29 mouse cellular contexts compared by ENCODE assay signal in the genomic region with DNA sequence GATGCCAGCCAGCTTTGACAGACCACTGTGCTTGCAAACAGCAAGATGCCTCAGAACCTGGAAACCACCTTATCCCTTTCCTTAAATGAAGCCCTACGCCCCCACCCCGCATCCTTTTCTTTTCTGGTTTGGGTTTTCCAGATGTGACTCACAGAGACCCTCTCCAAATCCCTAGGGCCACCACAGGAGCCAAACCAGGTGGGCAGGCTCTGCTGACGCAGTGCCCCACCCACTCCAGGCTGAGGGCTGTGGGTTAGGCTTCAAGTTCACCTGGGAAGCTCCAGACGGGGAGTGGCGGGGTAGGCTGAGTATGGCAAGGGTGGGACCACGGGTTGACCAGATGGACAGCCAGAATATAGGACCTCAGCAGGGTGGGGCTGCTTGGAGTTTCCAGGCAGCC. TPM values are rescaled to one million over a fixed set of nuclear protein-coding genes. Genes with fewer than 3 reads are reported as not detected.
"Had no signal": no experiment of that assay in that cellular context is flagged by ENCODE, and none has a peak within 500 bp of the region (broad histone marks: within the 10 kb centered on the region; RNA-seq: fewer than 3 reads in every experiment).

No protein-coding gene starts in this region.

- H3K4me3 ChIP-seq: heart, embryonic 10.5 days; heart, embryonic 12.5 days; hindbrain, embryonic 13.5 days; kidney, embryonic 15.5 days; limb, embryonic 13.5 days; limb, embryonic 15.5 days; liver, embryonic 12.5 days had no signal

- H3K4me2 ChIP-seq: heart, embryonic 12.5 days; hindbrain, embryonic 13.5 days; kidney, embryonic 15.5 days; limb, embryonic 13.5 days; limb, embryonic 15.5 days; liver, embryonic 12.5 days had no signal

- H3K9me3 ChIP-seq: heart, embryonic 10.5 days; heart, embryonic 12.5 days; hindbrain, embryonic 13.5 days; kidney, embryonic 15.5 days; limb, embryonic 13.5 days; limb, embryonic 15.5 days; liver, embryonic 12.5 days had no signal

- ATAC-seq: intestine, embryonic 16.5 days; liver, embryonic 12.5 days had no signal

- DNase-seq: gastrocnemius, postnatal 14 days; gastrocnemius, postnatal 36 days; heart, adult 18-20 months; heart, postnatal 10 days; heart, postnatal 36 days; kidney, adult 11 months; kidney, adult 2 months; kidney, adult 9 months; kidney, postnatal 14 days; kidney, postnatal 36 days; layer of hippocampus, postnatal 36 days; lung, adult 18-20 months had no signal

- H3K27me3 ChIP-seq: kidney, embryonic 15.5 days; limb, embryonic 13.5 days; limb, embryonic 15.5 days had no signal

- H3K36me3 ChIP-seq: heart, embryonic 10.5 days; heart, embryonic 12.5 days; hindbrain, embryonic 13.5 days; kidney, embryonic 15.5 days; limb, embryonic 13.5 days; limb, embryonic 15.5 days; liver, embryonic 12.5 days had no signal

- H3K27ac ChIP-seq: heart, embryonic 10.5 days; kidney, embryonic 15.5 days; kidney, postnatal 0 days; limb, embryonic 13.5 days; limb, embryonic 15.5 days; liver, embryonic 12.5 days; liver, embryonic 14.5 days had no signal

- H3K9ac ChIP-seq: heart, embryonic 12.5 days; hindbrain, embryonic 13.5 days; kidney, embryonic 15.5 days; limb, embryonic 13.5 days; limb, embryonic 15.5 days; liver, embryonic 12.5 days; liver, embryonic 14.5 days had no signal

- H3K4me1 ChIP-seq: heart, embryonic 10.5 days; limb, embryonic 13.5 days; limb, embryonic 15.5 days; liver, embryonic 12.5 days had no signal

RNA-seq across cellular contexts. Expression of a gene that starts 20.3 kb away (rescaled TPM):
- polyA plus RNA-seq: heart, embryonic 14.5 days; liver, embryonic 16.5 days had no signal

RNA-seq across cellular contexts. Expression of a gene that starts 40.1 kb away (rescaled TPM):
- total RNA-seq: gastrocnemius, adult 18-20 months; gastrocnemius, adult 8-10 months; gastrocnemius, postnatal 36 days; heart, adult 18-20 months; heart, adult 8-10 months; heart, postnatal 10 days; heart, postnatal 36 days; hematopoietic stem cell, adult 5-6 weeks had no signal
- polyA plus RNA-seq: limb, embryonic 11.5 days; liver, embryonic 12.5 days; liver, embryonic 14.5 days; liver, embryonic 16.5 days had no signal
